Mouse (Mus musculus) olfactory bulb, adult 2 months (tissue): ENCODE data around the gene Glb1l3.

Experiments used
- CTCF ChIP-seq: fragments of 200-500 bp; IDR thresholded peaks from 2 replicates; pipeline ENCODE4 v1.5.1; 2012; ENCODE audit warnings: low read depth, mild to moderate bottlenecking, low read length, moderate library complexity; ENCODE audit not compliant: insufficient read depth
- POLR2A ChIP-seq: fragments of 200-500 bp; IDR thresholded peaks from 2 replicates; pipeline ENCODE4 v1.6.1; 2012; ENCODE audit warnings: mild to moderate bottlenecking, low read depth, low read length, moderate library complexity; ENCODE audit not compliant: insufficient read depth

DNA sequence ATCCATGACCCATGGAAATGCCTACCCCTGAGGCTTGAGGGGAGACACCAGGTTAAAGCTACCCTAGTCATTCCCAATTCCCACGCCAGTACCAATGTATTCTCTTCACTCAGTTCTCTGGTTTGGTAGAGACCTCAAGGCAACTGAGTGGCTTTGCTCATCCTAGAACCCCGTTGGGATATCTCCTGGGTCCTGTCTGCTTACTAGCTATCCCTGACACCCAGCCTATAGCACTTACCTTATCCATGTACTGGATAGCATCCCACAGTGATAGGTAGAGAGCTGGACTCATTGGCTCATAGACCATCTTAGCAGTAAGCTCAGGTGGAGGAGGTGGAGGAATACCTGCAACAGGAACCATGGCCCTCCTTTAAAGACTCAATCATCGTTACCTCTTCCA, 92.5 kb downstream of the Glb1l3 start:
- TF ChIP-seq CTCF (no peak), POLR2A (no peak)
